Mouse (Mus musculus) inflammation-experienced regulatory T-cells, adult 6 months (primary cell): Measurements from ENCODE around the gene Lzts3. TPM values are rescaled to one million over a fixed set of nuclear protein-coding genes. Genes with fewer than 3 reads are reported as not detected.

ENCODE experiments used
- polyA plus RNA-seq, 3 experiments: library from polyadenylated mRNA; unstranded; fragments of 100-300 nt; shearing (Covaris generic); gene quantifications; one replicate each; pipeline ENCODE4 v1.2.1; 2017

The Lzts3 gene
- polyA plus RNA-seq, 3 experiments from 2014 or later = 0.09 to 0.21 TPM; not detected in 1

Other genes with a start within 250 kb of the Lzts3 start
- gene Cpxm1, start 245.2 kb downstream of the Lzts3 start, polyA plus RNA-seq = under 1 TPM in 1 of 3 experiments, not detected in 2; 0.40 TPM
- gene Gm28372, start 237.6 kb downstream of the Lzts3 start, polyA plus RNA-seq = not detected
- not detected for gene 1700020A23Rik, start 237.5 kb downstream of the Lzts3 start, polyA plus RNA-seq
- not detected for gene Tmem239, start 236.3 kb downstream of the Lzts3 start, polyA plus RNA-seq
- gene Vps16, start 218.5 kb downstream of the Lzts3 start, polyA plus RNA-seq = 100 to 1,000 TPM; 165 to 250 (median 199) TPM
- gene Pced1a, start 218.1 kb downstream of the Lzts3 start, polyA plus RNA-seq = 10 to 100 TPM; 11.9 to 14.9 (median 12.0) TPM
- gene Ptpra, start 192.5 kb downstream of the Lzts3 start, polyA plus RNA-seq = 10 to 100 TPM; 66.1 to 70.0 (median 69.6) TPM
- 10 to 100 TPM; 20.8 to 29.7 (median 27.1) TPM for gene Mrps26, start 79.1 kb downstream of the Lzts3 start, polyA plus RNA-seq
- not detected for gene Oxt, start 66.6 kb downstream of the Lzts3 start, polyA plus RNA-seq
- gene Avp, start 60.2 kb downstream of the Lzts3 start, polyA plus RNA-seq = not detected
- gene Fastkd5, start 12.8 kb downstream of the Lzts3 start, polyA plus RNA-seq = 10 to 100 TPM in 2 of 3 experiments, 1 to 10 TPM in 1; 8.5 to 11.7 (median 10.3) TPM
- 10 to 100 TPM in 2 of 3 experiments, 1 to 10 TPM in 1; 8.0 to 11.1 (median 10.6) TPM for gene Ubox5, start 12.8 kb downstream of the Lzts3 start, polyA plus RNA-seq
- 100 to 1,000 TPM in 2 of 3 experiments, 10 to 100 TPM in 1; 95.3 to 135 (median 134) TPM for gene Ddrgk1, start 21.9 kb upstream of the Lzts3 start, polyA plus RNA-seq
- gene Itpa, start 24.8 kb upstream of the Lzts3 start, polyA plus RNA-seq = 10 to 100 TPM; 37.0 to 51.3 (median 51.2) TPM
- under 1 TPM in 1 of 3 experiments, not detected in 2; 0.29 TPM for gene Slc4a11, start 54.7 kb upstream of the Lzts3 start, polyA plus RNA-seq